Mouse (Mus musculus) liver, adult 2 months (tissue): ENCODE data around the gene Foxl2. TPM values are rescaled to one million over a fixed set of nuclear protein-coding genes. Genes with fewer than 3 reads are reported as not detected.

ENCODE experiments used
- DNase-seq: peaks from one replicate; pipeline ENCODE4 v3.0.0-alpha.2; 2011; ENCODE audit warnings: low read depth, low spot score; ENCODE audit errors: extremely low read depth
- H3K27ac ChIP-seq: fragments of 200-500 bp; replicated peaks from 2 replicates; pipeline ENCODE4 v1.5.1; 2012; ENCODE audit warnings: low read depth, mild to moderate bottlenecking, control low read depth, inconsistent platforms, low read length; ENCODE audit not compliant: insufficient read depth
- H3K27me3 ChIP-seq: fragments of 200-500 bp; 2 replicates; pipeline ENCODE4 v1.6.1; 2012; ENCODE audit warnings: mild to moderate bottlenecking, moderate library complexity, low read length, inconsistent platforms; ENCODE audit not compliant: control insufficient read depth, insufficient read depth
- H3K36me3 ChIP-seq: fragments of 200-500 bp; 2 replicates; pipeline ENCODE4 v1.6.1; 2012; ENCODE audit warnings: low read length, inconsistent platforms; ENCODE audit not compliant: control insufficient read depth, insufficient read depth
- H3K4me1 ChIP-seq: fragments of 200-500 bp; 2 replicates; pipeline ENCODE4 v1.6.1; 2011; ENCODE audit warnings: low read length; ENCODE audit not compliant: control insufficient read depth, insufficient read depth
- H3K4me3 ChIP-seq: fragments of 200-500 bp; 2 replicates; pipeline ENCODE4 v1.5.1; 2011; ENCODE audit warnings: low read depth, mild to moderate bottlenecking, control low read depth, low read length, moderate library complexity; ENCODE audit not compliant: insufficient read depth
- H3K79me2 ChIP-seq: fragments of 200-500 bp; 2 replicates; pipeline ENCODE4 v1.6.1; 2012; ENCODE audit warnings: inconsistent platforms, mild to moderate bottlenecking, low read length, moderate library complexity; ENCODE audit not compliant: control insufficient read depth, insufficient read depth
- H3K9ac ChIP-seq: fragments of 200-500 bp; 2 replicates; pipeline ENCODE4 v1.6.1; 2012; ENCODE audit warnings: low read depth, mild to moderate bottlenecking, control low read depth, inconsistent platforms, low read length
- CTCF ChIP-seq: fragments of 200-500 bp; IDR thresholded peaks from 2 replicates; pipeline ENCODE4 v1.5.1; 2011; ENCODE audit warnings: low read depth, low read length, control low read depth
- POLR2A ChIP-seq: fragments of 200-500 bp; IDR thresholded peaks from 2 replicates; pipeline ENCODE4 v1.6.1; 2011; ENCODE audit warnings: low read length, control low read depth; ENCODE audit not compliant: insufficient read depth; ENCODE audit errors: extremely low read depth
- WGBS: fragments of 180-500 bp; shearing (Covaris S2); methylation state at CpG from one replicate; pipeline ENCODE4 v1.1.7; 2018; 5-methylcytosine and 5-hydroxymethylcytosine counted together
- polyA plus RNA-seq: library from polyadenylated mRNA; depleted of rRNA; stranded (reverse); fragments of >200 nt; gene quantifications from 2 replicates; pipeline ENCODE4 v1.2.3, GENCODE M21; 2012; rRNA removed
- total RNA-seq: library from RNA; depleted of rRNA; stranded (reverse); fragments of >200 nt; gene quantifications from 2 replicates; pipeline ENCODE4 v1.2.3, GENCODE M21; 2014; rRNA removed

Gene Foxl2
- total and polyA plus RNA-seq, 2 experiments = not detected

DNA sequence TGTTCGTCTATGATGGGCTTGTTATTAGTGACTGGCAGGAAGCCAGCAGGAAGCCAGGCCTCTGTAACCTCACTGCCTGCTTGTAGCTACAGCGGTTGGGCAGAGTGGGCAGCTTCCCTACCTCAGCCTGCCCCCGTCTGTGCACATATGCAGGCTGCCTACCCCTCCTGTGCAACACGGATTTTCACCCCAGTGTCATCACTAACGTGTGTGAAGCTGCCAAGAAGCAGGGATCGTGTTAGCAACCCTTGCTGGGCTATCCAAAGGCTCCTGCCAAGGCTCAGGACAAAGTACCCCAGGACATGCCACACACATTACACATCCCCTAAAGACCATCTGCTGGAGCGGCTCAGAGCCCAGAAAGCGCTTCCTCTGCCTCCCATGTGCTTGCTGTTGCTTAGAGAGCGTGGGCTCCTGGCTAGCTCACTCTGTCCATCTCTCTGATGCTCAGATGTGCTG is 44.8 kb downstream of the Foxl2 start:
- Histone ChIP-seq H3K27me3 (no peaks in the 10 kb centered on the region), H3K27ac (no peak overlapping the region), H3K4me1 (no peaks in the 10 kb centered on the region), H3K36me3 (peaks cover 21% of the 10 kb centered on the region), H3K4me3 (no peak overlapping the region), H3K79me2 (no peaks in the 10 kb centered on the region), H3K9ac (no peak overlapping the region)
- TF ChIP-seq CTCF (no peak), POLR2A (no peak)
- WGBS = 80% methylated on average over 9 of the region's 9 CpGs
- DNase-seq = no peak

DNA sequence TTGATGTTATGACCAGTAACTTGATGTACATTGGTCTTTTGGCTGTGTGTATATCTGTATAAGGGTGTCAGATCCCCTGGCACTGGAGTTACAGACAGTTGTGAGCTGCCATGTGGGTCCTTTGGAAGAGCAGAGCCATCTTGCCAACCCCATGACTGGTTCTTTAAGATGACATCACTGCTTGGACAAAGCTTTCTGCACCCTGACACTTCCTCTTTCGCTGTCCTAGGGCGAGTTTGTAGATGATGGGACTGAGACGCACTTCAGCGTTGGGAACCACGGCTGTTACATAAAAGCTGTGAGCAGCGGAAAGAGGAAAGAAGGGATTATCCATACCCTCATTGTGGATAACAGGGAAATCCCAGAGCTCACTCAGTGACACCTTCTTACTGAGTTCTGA is 46.2 kb downstream of the Foxl2 start:
- DNase-seq = no peak
- H3K4me3 ChIP-seq = no peak overlapping the region
- TF ChIP-seq POLR2A (no peak), CTCF (no peak)
- H3K36me3 ChIP-seq = peaks cover 21% of the 10 kb centered on the region
- H3K4me1 ChIP-seq = no peaks in the 10 kb centered on the region
- no peak overlapping the region for H3K27ac ChIP-seq
- H3K79me2 ChIP-seq = no peaks in the 10 kb centered on the region
- WGBS = 92% methylated on average over 6 of the region's 6 CpGs
- H3K9ac ChIP-seq = no peak overlapping the region
- no peaks in the 10 kb centered on the region for H3K27me3 ChIP-seq

Other genes starting within 250 kb of the Foxl2 start
- gene Prr23a1, start 112.8 kb upstream of the Foxl2 start, total RNA-seq = not detected in 2 replicates
- not detected in 2 replicates for gene Prr23a1, start 112.8 kb upstream of the Foxl2 start, polyA plus RNA-seq
- not detected in 2 replicates for gene Prr23a2, start 98.8 kb upstream of the Foxl2 start, total RNA-seq
- not detected in 2 replicates for gene Prr23a2, start 98.8 kb upstream of the Foxl2 start, polyA plus RNA-seq
- not detected in 2 replicates for gene Prr23a3, start 90.5 kb upstream of the Foxl2 start, total RNA-seq
- gene Prr23a3, start 90.5 kb upstream of the Foxl2 start, polyA plus RNA-seq = not detected in 2 replicates
- not detected in 2 replicates for gene 7420426K07Rik, start 52.2 kb upstream of the Foxl2 start, total RNA-seq
- gene 7420426K07Rik, start 52.2 kb upstream of the Foxl2 start, polyA plus RNA-seq = not detected in 2 replicates
- 8.0 and 10.9 TPM in 2 replicates for gene Faim, start 31.1 kb downstream of the Foxl2 start, total RNA-seq
- 2.2 and 2.3 TPM in 2 replicates for gene Faim, start 31.1 kb downstream of the Foxl2 start, polyA plus RNA-seq
- not detected in 2 replicates for gene Gm1123, start 80.4 kb downstream of the Foxl2 start, total RNA-seq
- not detected in 2 replicates for gene Gm1123, start 80.4 kb downstream of the Foxl2 start, polyA plus RNA-seq
- 4.2 and 4.6 TPM in 2 replicates for gene Pik3cb, start 185.3 kb downstream of the Foxl2 start, total RNA-seq
- 2.3 and 2.5 TPM in 2 replicates for gene Pik3cb, start 185.3 kb downstream of the Foxl2 start, polyA plus RNA-seq